Mouse (Mus musculus): ENCODE data around the gene Rpl11. TPM values are rescaled to one million over a fixed set of nuclear protein-coding genes. Genes with fewer than 3 reads are reported as not detected.
A peak's percentile ranks its signal among the peaks of the same experiment; 100 is the strongest.
"Not testable (repeated sequence)": the region's sequence is repeated elsewhere in the genome, so short reads cannot be mapped to it uniquely, and the experiment has no call there.

The Rpl11 gene
- polyA plus RNA-seq, 1 experiment from 2014 or later = 245 TPM

DNA sequence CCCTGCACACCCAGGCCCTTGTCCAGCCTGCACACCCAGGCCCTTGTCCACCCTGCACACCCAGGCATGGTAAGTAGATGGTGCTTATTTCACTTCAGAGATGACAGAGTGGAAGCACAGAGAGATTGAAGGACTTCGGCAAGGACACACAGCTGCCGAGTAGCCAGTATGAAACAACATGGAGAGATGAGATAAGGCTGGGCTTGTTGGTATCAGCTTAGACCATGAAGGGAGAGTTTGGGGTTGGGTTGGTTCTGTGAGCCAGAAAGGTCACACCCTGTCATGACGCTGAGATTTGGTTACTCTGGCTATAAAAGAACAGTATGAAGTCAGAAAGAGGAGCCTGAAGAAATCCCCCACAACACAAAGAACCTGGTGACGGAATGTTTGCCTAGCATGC lies 16.1 kb upstream of the Rpl11 start:
- Histone ChIP-seq H3K27ac (no peak overlapping the region), H3K36me3 (no peaks in the 10 kb centered on the region), H3K4me2 (no peak overlapping the region), H3K9ac (no peak overlapping the region), H3K4me3 (no peak overlapping the region), H3K9me3 (replicated peaks) (no peaks in the 10 kb centered on the region), H3K27me3 (no peaks in the 10 kb centered on the region), H3K4me1 (replicated peaks) (peaks cover 17% of the 10 kb centered on the region)
- WGBS = 47% methylated on average over 4 of the region's 4 CpGs
- no peak for ATAC-seq (replicated peaks; ENCODE audit: insufficient number of reproducible peaks, insufficient read depth, low FRiP score, low read depth)

GRCm38 (mm10) chr4:136063143-136063542 lies 9.9 kb upstream of the Rpl11 start:
- Histone ChIP-seq H3K9me3 (replicated peaks) (no peaks in the 10 kb centered on the region), H3K27me3 (no peaks in the 10 kb centered on the region), H3K4me3 (no peak overlapping the region), H3K4me1 (replicated peaks) (no peaks in the 10 kb centered on the region), H3K4me2 (no peak overlapping the region), H3K27ac (no peak overlapping the region), H3K9ac (no peak overlapping the region), H3K36me3 (no peaks in the 10 kb centered on the region)
- WGBS = 86% methylated on average over 4 of the region's 4 CpGs
- no peak for ATAC-seq (replicated peaks; ENCODE audit: insufficient number of reproducible peaks, insufficient read depth, low FRiP score, low read depth)

DNA sequence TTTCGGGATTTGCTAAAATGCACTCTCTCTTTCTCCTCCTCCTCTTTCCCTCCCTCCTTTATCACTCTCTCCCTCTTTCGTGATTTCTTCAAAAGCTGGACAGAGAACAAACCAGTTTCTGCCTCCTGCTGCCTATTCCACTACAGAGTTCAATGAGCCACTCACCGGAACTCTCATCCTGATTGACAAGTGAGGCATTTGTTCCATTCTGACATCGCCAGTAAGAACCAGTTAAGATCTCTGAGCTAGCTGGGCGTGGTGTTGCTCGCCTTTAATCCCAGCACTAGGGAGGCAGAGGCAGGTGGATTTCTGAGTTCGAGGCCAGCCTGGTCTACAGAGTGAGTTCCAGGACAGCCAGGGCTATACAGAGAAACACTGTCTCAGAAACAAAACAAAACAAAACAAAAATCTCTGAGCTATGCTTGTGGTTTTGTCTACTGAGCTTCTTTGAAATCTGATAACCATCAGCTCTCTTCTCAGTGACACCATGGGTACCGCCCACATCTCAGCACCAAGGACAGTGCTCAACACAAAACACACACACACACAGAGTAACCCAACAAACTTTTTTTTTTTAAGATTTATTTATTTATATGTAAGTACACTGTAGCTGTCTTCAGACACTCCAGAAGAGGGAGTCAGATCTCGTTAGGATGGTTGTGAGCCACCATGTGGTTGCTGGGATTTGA lies 6.7 kb upstream of the Rpl11 start:
- not testable (repeated sequence) for H3K4me2 ChIP-seq; H3K9ac ChIP-seq; H3K36me3 ChIP-seq; ATAC-seq (replicated peaks; ENCODE audit: insufficient number of reproducible peaks, insufficient read depth, low FRiP score, low read depth); H3K4me3 ChIP-seq; H3K4me1 ChIP-seq (replicated peaks); H3K27ac ChIP-seq; H3K9me3 ChIP-seq (replicated peaks); H3K27me3 ChIP-seq
- WGBS = 54% methylated on average over 9 of the region's 9 CpGs

DNA sequence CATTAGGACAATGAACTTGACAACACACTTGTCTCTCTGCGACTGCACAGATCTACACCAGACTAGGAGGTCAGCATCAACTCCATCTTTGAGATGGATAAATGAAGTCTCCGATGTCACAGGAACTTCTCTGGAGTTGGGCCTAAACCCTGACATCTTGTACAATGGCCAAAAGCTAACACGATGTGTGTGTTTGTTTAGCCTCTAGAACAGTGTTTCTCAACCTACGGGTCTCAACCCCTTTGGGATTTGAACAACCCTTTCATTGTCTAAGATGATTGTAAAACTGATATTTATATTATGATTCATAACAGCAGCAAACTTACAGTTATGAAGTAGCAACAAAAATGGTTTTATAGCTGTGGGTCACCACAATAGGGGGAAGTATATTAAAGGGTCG lies 4.7 kb upstream of the Rpl11 start:
- no peak overlapping the region for H3K27ac ChIP-seq
- H3K4me1 ChIP-seq (replicated peaks) = no peaks in the 10 kb centered on the region
- no peaks in the 10 kb centered on the region for H3K27me3 ChIP-seq
- no peaks in the 10 kb centered on the region for H3K36me3 ChIP-seq
- 79% methylated on average over 5 of the region's 5 CpGs for WGBS
- ATAC-seq (replicated peaks; ENCODE audit: insufficient number of reproducible peaks, insufficient read depth, low FRiP score, low read depth) = no peak
- no peak overlapping the region for H3K4me2 ChIP-seq
- no peak overlapping the region for H3K4me3 ChIP-seq
- H3K9me3 ChIP-seq (replicated peaks) = no peaks in the 10 kb centered on the region
- no peak overlapping the region for H3K9ac ChIP-seq

DNA sequence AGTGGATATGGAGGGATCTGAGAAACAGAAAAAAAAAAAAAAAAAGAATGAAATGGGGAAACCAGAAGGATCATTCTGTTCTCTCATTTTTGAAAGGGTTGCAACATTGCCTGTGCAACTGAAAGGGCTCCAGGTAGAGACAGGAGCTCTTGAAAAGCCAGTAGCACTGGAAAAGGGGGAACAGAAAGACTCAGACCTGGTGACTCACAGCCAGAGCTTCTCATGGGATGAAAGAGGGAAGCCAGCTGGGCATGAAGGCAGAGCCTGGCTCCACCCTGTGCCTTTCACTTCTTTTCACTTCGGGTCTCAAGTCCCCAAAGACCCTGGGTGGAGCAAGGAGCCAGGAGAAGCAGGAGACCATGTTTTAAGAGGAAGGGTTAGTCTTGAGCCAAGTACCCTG lies 2.8 kb upstream of the Rpl11 start:
- Histone ChIP-seq H3K4me2 (no peak overlapping the region), H3K27me3 (no peaks in the 10 kb centered on the region), H3K9ac (no peak overlapping the region), H3K27ac (no peak overlapping the region), H3K9me3 (replicated peaks) (no peaks in the 10 kb centered on the region), H3K36me3 (peaks cover 6% of the 10 kb centered on the region), H3K4me3 (no peak overlapping the region), H3K4me1 (replicated peaks) (peaks cover 12% of the 10 kb centered on the region)
- no peak for ATAC-seq (replicated peaks; ENCODE audit: insufficient number of reproducible peaks, insufficient read depth, low FRiP score, low read depth)
- 21% methylated on average over 1 of the region's 1 CpGs for WGBS

DNA sequence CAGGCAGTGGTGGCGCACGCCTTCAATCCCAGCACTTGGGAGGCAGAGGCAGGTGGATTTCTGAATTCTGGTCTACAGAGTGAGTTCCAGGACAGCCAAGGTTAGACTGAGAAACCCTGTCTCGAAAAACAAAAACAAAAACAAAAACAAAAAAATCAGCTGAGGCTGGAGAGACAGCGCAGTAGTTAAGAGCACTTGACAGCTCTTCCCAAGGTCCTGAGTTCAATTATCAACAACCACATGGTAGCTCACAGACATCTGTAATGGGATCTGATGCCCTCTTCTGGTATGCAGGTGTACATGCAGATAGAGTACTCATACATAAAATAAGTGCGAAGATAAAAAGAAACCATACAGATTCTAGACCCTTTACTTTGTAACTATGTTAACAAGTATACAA lies 615 bp upstream of the Rpl11 start:
- Histone ChIP-seq H3K36me3 (peaks cover 27% of the 10 kb centered on the region), H3K4me2 (no peak overlapping the region), H3K27me3 (no peaks in the 10 kb centered on the region), H3K4me1 (replicated peaks) (peaks cover 20% of the 10 kb centered on the region), H3K4me3 (no peak overlapping the region), H3K9ac (no peak overlapping the region), H3K27ac (no peak overlapping the region), H3K9me3 (replicated peaks) (no peaks in the 10 kb centered on the region)
- no peak for ATAC-seq (replicated peaks; ENCODE audit: insufficient number of reproducible peaks, insufficient read depth, low FRiP score, low read depth)
- WGBS = 75% methylated on average over 5 of the region's 5 CpGs

GRCm38 (mm10) chr4:136052534-136053246 lies 538 bp downstream of the Rpl11 start:
- Histone ChIP-seq H3K27me3 (no peaks in the 10 kb centered on the region), H3K4me3 (peak overlapping the region; percentile 98), H3K4me1 (replicated peaks) (peaks cover 20% of the 10 kb centered on the region), H3K27ac (peak overlapping the region; percentile 88), H3K36me3 (peaks cover 34% of the 10 kb centered on the region), H3K9ac (peak overlapping the region; percentile 98), H3K9me3 (replicated peaks) (no peaks in the 10 kb centered on the region), H3K4me2 (peak overlapping the region; percentile 87)
- WGBS = under 1% methylated on average over 50 of the region's 50 CpGs
- peak; percentile 39 for ATAC-seq (replicated peaks; ENCODE audit: insufficient number of reproducible peaks, insufficient read depth, low FRiP score, low read depth)

DNA sequence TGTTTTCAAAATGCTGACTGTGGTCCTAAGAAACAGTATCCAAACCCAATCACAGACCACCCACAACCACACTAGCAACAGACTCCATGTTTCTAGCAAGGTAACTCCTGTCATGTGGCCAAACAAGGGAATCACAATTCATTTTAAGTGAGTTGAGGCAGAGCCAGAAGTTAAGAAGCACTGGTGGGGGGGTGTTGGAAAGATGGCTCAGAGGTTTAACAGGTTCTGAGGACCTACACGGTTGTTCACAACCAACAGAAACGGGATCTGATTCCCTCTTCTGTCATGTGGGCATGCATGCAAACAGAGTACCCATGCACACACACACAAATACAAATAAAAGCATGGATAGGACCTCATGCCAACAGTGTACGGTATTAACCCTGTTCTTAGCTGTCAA lies 1.2 kb downstream of the Rpl11 start:
- H3K4me2 ChIP-seq = peak overlapping the region; percentile 87
- no peak for ATAC-seq (replicated peaks; ENCODE audit: insufficient number of reproducible peaks, insufficient read depth, low FRiP score, low read depth)
- peak overlapping the region; percentile 98 for H3K4me3 ChIP-seq
- H3K27me3 ChIP-seq = no peaks in the 10 kb centered on the region
- no peaks in the 10 kb centered on the region for H3K9me3 ChIP-seq (replicated peaks)
- WGBS = 0% methylated on average over 3 of the region's 3 CpGs
- H3K27ac ChIP-seq = no peak overlapping the region
- H3K4me1 ChIP-seq (replicated peaks) = peaks cover 20% of the 10 kb centered on the region
- H3K36me3 ChIP-seq = peaks cover 37% of the 10 kb centered on the region
- peak overlapping the region; percentile 98 for H3K9ac ChIP-seq

DNA sequence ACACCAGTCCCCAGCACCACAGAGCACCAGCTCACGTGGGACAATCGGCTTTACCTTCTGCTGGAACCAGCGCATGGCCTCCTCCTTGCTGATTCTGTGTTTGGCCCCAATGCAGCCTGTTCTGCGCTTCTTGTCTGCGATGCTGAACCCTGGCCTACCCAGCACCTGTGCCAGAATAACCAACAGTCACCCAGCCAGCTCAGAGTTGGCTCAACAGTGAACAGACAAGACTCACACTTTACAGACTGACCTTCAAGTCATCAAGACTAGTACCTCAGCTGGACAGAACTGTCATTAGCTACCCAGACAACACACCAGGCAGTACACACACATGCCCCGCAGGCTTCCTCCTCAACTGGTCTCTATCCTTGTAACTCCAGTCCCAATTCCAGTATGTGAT lies 3.0 kb downstream of the Rpl11 start:
- H3K4me1 ChIP-seq (replicated peaks) = peaks cover 20% of the 10 kb centered on the region
- H3K27ac ChIP-seq = no peak overlapping the region
- peaks cover 45% of the 10 kb centered on the region for H3K36me3 ChIP-seq
- H3K4me3 ChIP-seq = no peak overlapping the region
- ATAC-seq (replicated peaks; ENCODE audit: insufficient number of reproducible peaks, insufficient read depth, low FRiP score, low read depth) = no peak
- no peaks in the 10 kb centered on the region for H3K27me3 ChIP-seq
- 92% methylated on average over 6 of the region's 6 CpGs for WGBS
- H3K9ac ChIP-seq = no peak overlapping the region
- no peaks in the 10 kb centered on the region for H3K9me3 ChIP-seq (replicated peaks)
- no peak overlapping the region for H3K4me2 ChIP-seq

DNA sequence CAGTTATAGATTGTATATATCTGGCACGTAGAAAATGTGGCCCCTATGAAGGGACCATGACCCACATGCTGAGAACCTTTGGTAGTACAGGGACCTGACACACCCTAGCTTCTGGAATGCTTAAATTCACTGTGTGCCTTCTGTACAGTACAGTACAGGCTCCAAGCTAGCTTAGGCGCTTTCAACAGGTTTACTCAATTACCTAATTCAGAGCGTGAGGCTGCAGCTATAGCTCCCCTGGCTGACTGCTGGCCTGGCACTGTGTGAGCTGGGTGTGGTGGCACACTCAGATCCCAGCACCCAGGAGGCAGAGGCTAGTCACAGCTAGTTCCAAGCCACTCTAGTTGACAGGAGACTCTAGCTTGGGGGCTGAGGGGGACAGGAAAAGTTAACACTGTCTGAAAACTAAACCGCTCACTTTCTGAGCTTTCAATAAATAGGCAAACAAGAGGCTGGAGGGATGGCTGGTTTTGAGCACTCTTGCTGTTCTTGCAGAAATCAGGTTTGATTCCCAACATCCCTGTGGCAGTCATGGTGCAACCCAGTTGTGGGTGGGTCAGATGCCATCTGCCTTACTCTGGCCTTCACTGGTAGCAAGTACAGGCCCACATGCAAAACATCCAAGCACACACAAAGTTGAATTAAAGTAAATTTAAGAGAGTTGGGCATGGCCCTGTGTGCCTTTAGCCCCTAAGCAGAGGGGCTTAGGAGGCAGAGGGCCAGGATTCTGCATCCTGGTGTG lies 4.8 kb downstream of the Rpl11 start:
- H3K9me3 ChIP-seq (replicated peaks) = no peaks in the 10 kb centered on the region
- H3K9ac ChIP-seq = no peak overlapping the region
- WGBS = 74% methylated on average over 4 of the region's 4 CpGs
- H3K27ac ChIP-seq = no peak overlapping the region
- ATAC-seq (replicated peaks; ENCODE audit: insufficient number of reproducible peaks, insufficient read depth, low FRiP score, low read depth) = no peak
- no peak overlapping the region for H3K4me3 ChIP-seq
- peaks cover 45% of the 10 kb centered on the region for H3K36me3 ChIP-seq
- peaks cover 20% of the 10 kb centered on the region for H3K4me1 ChIP-seq (replicated peaks)
- no peak overlapping the region for H3K4me2 ChIP-seq
- H3K27me3 ChIP-seq = no peaks in the 10 kb centered on the region

- H3K27ac ChIP-seq = no peak overlapping the region
- H3K4me1 ChIP-seq (replicated peaks) = peaks cover 20% of the 10 kb centered on the region
- H3K27me3 ChIP-seq = no peaks in the 10 kb centered on the region
- H3K36me3 ChIP-seq = peaks cover 45% of the 10 kb centered on the region
- H3K4me3 ChIP-seq = no peak overlapping the region
- H3K9ac ChIP-seq = no peak overlapping the region
- ATAC-seq (replicated peaks; ENCODE audit: insufficient number of reproducible peaks, insufficient read depth, low FRiP score, low read depth) = no peak
- 61% methylated on average over 4 of the region's 4 CpGs for WGBS
- no peaks in the 10 kb centered on the region for H3K9me3 ChIP-seq (replicated peaks)
- H3K4me2 ChIP-seq = no peak overlapping the region
Measured at GRCm38 (mm10) chr4:136047626-136048025, 5.6 kb downstream of the Rpl11 start.
